Mouse (Mus musculus) testis, adult 2 months (tissue): ENCODE results near the gene Mdp1.

Experiments
- CTCF ChIP-seq: fragments of 200-500 bp; IDR thresholded peaks from 2 replicates; pipeline ENCODE4 v1.5.1; 2012; ENCODE audit warnings: low read depth, mild to moderate bottlenecking, inconsistent platforms, low read length, moderate library complexity; ENCODE audit not compliant: control insufficient read depth, insufficient read depth, insufficient replicate concordance
- POLR2A ChIP-seq: fragments of 200-500 bp; IDR thresholded peaks from 2 replicates; pipeline ENCODE4 v1.6.1; 2012; ENCODE audit warnings: low read depth, mild to moderate bottlenecking, inconsistent platforms, low read length, moderate library complexity; ENCODE audit not compliant: control insufficient read depth

- no peak for TF ChIP-seq CTCF
- TF ChIP-seq POLR2A, result no peak
These were observed 19.5 kb downstream of the Mdp1 start for GRCm38 (mm10) chr14:55640816-55641215.
